Mouse (Mus musculus): ENCODE measurements around the gene Ubiad1. TPM values are rescaled to one million over a fixed set of nuclear protein-coding genes. Genes with fewer than 3 reads are reported as not detected.

Gene Ubiad1
- total RNA-seq, 2 experiments from 2014 or later: 7.8 to 8.4 TPM

GRCm38 (mm10) chr4:148404748-148405147 is 39.8 kb downstream of the Ubiad1 start:
- no peak for DNase-seq (ENCODE audit: low spot score in 2 of 2)

GRCm38 (mm10) chr4:148403402-148403801 is 41.2 kb downstream of the Ubiad1 start:
- no peak for DNase-seq (ENCODE audit: low spot score in 2 of 2)

- no peak for DNase-seq (ENCODE audit: low spot score in 2 of 2)
These were observed 45.0 kb downstream of the Ubiad1 start for GRCm38 (mm10) chr4:148399437-148400094.

GRCm38 (mm10) chr4:148397531-148398287 is 46.9 kb downstream of the Ubiad1 start:
- no peak for DNase-seq (ENCODE audit: low spot score in 2 of 2)

- peak in 1 of 2 experiments; percentile 46 for DNase-seq (ENCODE audit: low spot score in 2 of 2)
These were observed 47.5 kb downstream of the Ubiad1 start for GRCm38 (mm10) chr4:148397113-148397512.

- DNase-seq (ENCODE audit: low spot score in 2 of 2): no peak
These were observed 48.7 kb downstream of the Ubiad1 start for GRCm38 (mm10) chr4:148395875-148396274.

- no peak for DNase-seq (ENCODE audit: low spot score in 2 of 2)
These were observed 49.4 kb downstream of the Ubiad1 start for GRCm38 (mm10) chr4:148395198-148395597.

GRCm38 (mm10) chr4:148391714-148392310 is 52.8 kb downstream of the Ubiad1 start:
- DNase-seq (ENCODE audit: low spot score in 2 of 2): no peak

- DNase-seq (ENCODE audit: low spot score in 2 of 2): no peak
These were observed 54.9 kb downstream of the Ubiad1 start for GRCm38 (mm10) chr4:148389635-148390034.

- no peak for DNase-seq (ENCODE audit: low spot score in 2 of 2)
These were observed 55.5 kb downstream of the Ubiad1 start for GRCm38 (mm10) chr4:148389047-148389446.

GRCm38 (mm10) chr4:148385269-148385668 is 59.3 kb downstream of the Ubiad1 start:
- no peak for DNase-seq (ENCODE audit: low spot score in 2 of 2)

Other genes with a start within 250 kb of the Ubiad1 start
- gene Disp3, start 156.8 kb downstream of the Ubiad1 start, total RNA-seq (2021): 10 to 100 TPM; 19.7 to 24.9 TPM
- gene Mtor, start 3.8 kb upstream of the Ubiad1 start, total RNA-seq (2021): 10 to 100 TPM; 81.3 to 85.9 TPM
- under 1 TPM; 0.20 to 0.21 TPM for gene Angptl7, start 55.7 kb upstream of the Ubiad1 start, total RNA-seq (2021)
- gene Exosc10, start 113.7 kb upstream of the Ubiad1 start, total RNA-seq (2021): 10 to 100 TPM; 57.5 to 58.2 TPM
- gene Srm, start 146.7 kb upstream of the Ubiad1 start, total RNA-seq (2021): 10 to 100 TPM; 83.5 to 83.8 TPM
- gene Masp2, start 157.8 kb upstream of the Ubiad1 start, total RNA-seq (2021): 1 to 10 TPM; 2.2 to 2.9 TPM
- gene Tardbp, start 182.2 kb upstream of the Ubiad1 start, total RNA-seq (2021): 100 to 1,000 TPM; 199 to 221 TPM
- not detected for gene Gm572, start 198.5 kb upstream of the Ubiad1 start, total RNA-seq (2021)

All from layer of hippocampus, postnatal 10 days (tissue).